Mouse (Mus musculus) neutrophil, adult 83 days (primary cell): ENCODE measurements around the gene Psmb1. TPM values are rescaled to one million over a fixed set of nuclear protein-coding genes. Genes with fewer than 3 reads are reported as not detected.

ENCODE experiments used
- total RNA-seq, 2 experiments: library from RNA; stranded (reverse); gene quantifications; one replicate each; pipeline ENCODE4 v1.2.4; 2023

Gene Psmb1
- 10 to 100 TPM; 72.6 to 72.8 TPM for total RNA-seq

DNA sequence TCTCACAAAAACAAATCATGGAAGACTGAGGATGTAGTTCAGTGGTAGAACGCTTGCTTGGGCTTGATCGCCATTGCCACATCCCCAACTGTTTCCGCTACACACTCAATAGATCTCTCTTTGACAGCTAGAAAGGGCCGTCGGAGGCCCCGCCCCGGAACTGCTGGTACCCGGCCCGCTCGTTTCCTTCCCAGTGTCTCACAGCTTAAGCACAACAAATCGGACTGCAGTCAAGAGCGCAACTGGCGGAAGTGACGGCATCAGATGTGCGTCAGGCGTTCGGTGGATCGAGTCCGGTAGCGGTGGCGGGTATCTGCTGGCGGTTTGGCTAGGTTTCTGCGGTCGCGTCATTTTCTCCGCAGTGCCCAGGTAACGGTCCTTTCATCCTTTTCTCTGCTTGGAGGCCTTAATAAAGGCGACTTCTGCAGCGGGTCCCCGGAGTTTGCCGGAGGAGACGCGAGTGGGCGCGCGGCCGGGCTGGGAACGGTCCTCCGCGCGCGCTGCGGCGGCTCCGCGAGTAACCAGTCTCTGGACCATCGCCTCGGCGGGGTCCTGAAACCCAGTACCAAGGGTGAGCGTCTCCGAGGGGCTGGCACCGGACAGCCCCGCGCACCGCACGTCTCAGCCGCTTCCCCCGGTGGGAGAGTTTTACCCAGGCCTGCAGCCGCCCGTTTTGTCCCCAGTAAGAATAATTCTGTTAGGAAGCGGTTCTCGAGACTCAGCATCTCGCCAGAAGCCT, at the start of gene Psmb1, which contains the start of gene Tbp:
Psmb1 (minus strand) TSS at position 96 of the 739 bp plus-strand sequence.
Tbp (plus strand) TSS at position 233 of the 739 bp plus-strand sequence.

DNA sequence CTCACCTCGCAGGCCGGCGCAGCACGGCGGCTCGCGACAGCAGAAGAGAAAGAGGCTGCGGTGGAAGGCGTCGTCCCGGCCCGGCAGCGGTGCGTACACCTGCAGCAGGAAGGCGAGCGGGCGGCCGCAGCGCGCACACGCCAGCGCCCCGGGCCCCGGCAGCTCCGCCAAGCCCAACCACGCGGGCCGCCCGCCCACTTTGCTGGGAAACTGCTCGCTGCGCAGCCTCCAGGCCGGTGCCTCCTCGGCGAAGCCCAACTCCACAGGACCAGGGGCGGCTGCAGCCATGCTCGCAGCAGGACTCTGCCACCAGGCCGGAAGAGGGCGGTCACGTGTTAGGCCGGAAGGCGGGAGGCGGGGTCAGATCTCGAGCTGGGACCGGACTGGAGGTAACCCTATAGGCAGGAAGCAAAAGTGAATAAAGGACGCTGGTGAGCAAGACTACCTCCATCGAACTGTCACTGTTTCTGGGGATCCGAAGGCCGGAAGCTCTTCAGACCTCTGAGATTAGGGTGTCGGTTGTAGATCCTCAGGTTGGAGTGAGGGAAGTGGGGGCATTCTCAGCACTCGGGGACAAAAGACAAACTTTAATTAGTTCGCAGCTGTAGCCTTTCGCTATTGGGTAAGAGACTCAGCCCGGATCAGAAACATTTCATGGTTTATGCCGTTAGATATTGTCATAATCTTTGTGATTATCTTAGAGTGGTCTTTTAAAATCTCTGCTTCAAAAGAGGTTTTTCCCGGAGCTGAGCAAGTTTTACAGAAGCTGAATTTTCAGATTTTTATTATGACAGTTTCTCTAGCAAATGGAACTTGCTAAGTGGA, 27.6 kb upstream of the Psmb1 start, which contains the start of gene Pdcd2:
Pdcd2 (minus strand) TSS at position 316 of the 825 bp plus-strand sequence.

Other genes starting within 250 kb of the Psmb1 start
- gene Dll1, start 122.9 kb downstream of the Psmb1 start, total RNA-seq = not detected
- gene Fam120b, start 103.5 kb downstream of the Psmb1 start, total RNA-seq = 10 to 100 TPM; 10.5 to 13.7 TPM
- gene Tbp, start 137 bp upstream of the Psmb1 start, total RNA-seq = 10 to 100 TPM; 29.2 to 31.6 TPM
- gene Pdcd2, start 27.6 kb upstream of the Psmb1 start, total RNA-seq = 10 to 100 TPM; 11.1 to 12.5 TPM
- gene Prdm9, start 64.6 kb upstream of the Psmb1 start, total RNA-seq = 1 to 10 TPM; 5.0 to 9.3 TPM
- 10 to 100 TPM; 68.9 to 74.1 TPM for gene Chd1, start 205.2 kb upstream of the Psmb1 start, total RNA-seq